Mouse (Mus musculus) left cerebral cortex, adult 8-10 months (tissue): ENCODE data around the gene Vmn2r13. TPM values are rescaled to one million over a fixed set of nuclear protein-coding genes. Genes with fewer than 3 reads are reported as not detected.
"Not testable (repeated sequence)": the region's sequence is repeated elsewhere in the genome, so short reads cannot be mapped to it uniquely, and the experiment has no call there.

Source experiments
- DNase-seq, 2 experiments: peaks; one replicate each; pipeline ENCODE4 v3.0.0; 2022; ENCODE audit warnings: low spot score in 2 of 2
- total RNA-seq, 4 experiments: library from RNA; stranded (reverse); gene quantifications; 2 replicates each; pipeline ENCODE4 v1.2.4; 2022

The Vmn2r13 gene
- under 1 TPM in 1 of 4 experiments, not detected in 3; 0.09 TPM for total RNA-seq

- not testable (repeated sequence) for DNase-seq
Observed at GRCm38 (mm10) chr5:109192099-109192498, at the start of gene Vmn2r13. TSS of gene Vmn2r13 (minus strand) at chr5:109192199.

- no peak for DNase-seq
Observed at GRCm38 (mm10) chr5:109224608-109225007, 32.6 kb upstream of the Vmn2r13 start, which contains the start of gene Vmn2r14. TSS of gene Vmn2r14 (minus strand) at chr5:109224708.

- DNase-seq, result not testable (repeated sequence)
Observed at GRCm38 (mm10) chr5:109166851-109167250, 25.1 kb downstream of the Vmn2r13 start.

- no peak for DNase-seq
Observed at GRCm38 (mm10) chr5:109160121-109160520, 31.9 kb downstream of the Vmn2r13 start.

- not testable (repeated sequence) for DNase-seq
Observed at GRCm38 (mm10) chr5:109159576-109159975, 32.4 kb downstream of the Vmn2r13 start.

- not testable (repeated sequence) for DNase-seq
Observed at GRCm38 (mm10) chr5:109158488-109159485, 33.2 kb downstream of the Vmn2r13 start.

- no peak for DNase-seq
Observed at GRCm38 (mm10) chr5:109139546-109139945, 52.5 kb downstream of the Vmn2r13 start.

GRCm38 (mm10) chr5:109136731-109137130 lies 55.3 kb downstream of the Vmn2r13 start:
- DNase-seq, result no peak

Other genes with a start within 250 kb of the Vmn2r13 start
- gene Vmn2r10, start 185.7 kb downstream of the Vmn2r13 start, total RNA-seq, result not detected
- gene Vmn2r11, start 132.6 kb downstream of the Vmn2r13 start, total RNA-seq, result not detected
- gene Vmn2r12, start 94.2 kb downstream of the Vmn2r13 start, total RNA-seq, result not detected
- gene Vmn2r14, start 32.5 kb upstream of the Vmn2r13 start, total RNA-seq, result not detected
- not detected for gene Vmn2r15, start 105.4 kb upstream of the Vmn2r13 start, total RNA-seq
- gene Vmn2r16, start 138.0 kb upstream of the Vmn2r13 start, total RNA-seq, result not detected
- not detected for gene Vmn2r17, start 227.5 kb upstream of the Vmn2r13 start, total RNA-seq